Mouse (Mus musculus): ENCODE data around the gene Sh2d3c.

DNA sequence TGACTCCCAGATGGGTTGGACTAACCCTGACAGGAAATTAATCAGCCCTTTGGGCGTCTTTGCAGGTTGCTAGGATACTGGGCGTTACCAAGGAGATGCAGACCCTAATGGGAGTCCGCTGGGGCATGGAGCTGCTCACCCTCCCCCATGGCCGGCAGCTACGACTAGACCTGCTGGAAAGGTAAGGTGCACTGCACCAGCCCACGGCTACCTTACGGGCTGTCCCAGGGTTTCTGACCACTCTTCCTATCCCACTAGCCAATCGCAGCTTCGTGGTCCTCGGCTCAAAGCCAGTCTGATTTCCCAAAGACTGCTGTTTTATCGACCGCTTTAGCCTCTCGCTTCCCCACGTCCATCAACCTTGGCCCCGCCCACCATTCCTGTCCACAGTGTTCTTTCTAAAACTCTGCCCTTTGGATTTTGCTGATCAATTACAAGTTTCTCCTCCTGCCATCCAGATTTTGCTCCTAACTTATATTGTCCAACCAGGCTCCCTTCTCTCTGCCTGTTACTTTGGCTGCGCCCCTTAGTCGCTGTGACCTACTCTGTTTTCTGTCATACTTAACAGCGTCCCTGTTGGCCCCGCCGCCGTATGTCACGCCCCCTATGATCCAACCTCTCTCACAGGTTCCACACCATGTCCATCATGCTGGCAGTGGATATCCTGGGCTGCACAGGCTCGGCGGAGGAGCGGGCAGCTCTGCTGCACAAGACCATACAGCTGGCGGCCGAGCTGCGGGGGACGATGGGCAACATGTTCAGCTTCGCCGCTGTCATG lies 30.2 kb downstream of the Sh2d3c start:
- TF ChIP-seq CTCF (IDR thresholded peaks at IDR 0.05; ENCODE audit: low read depth) (no peak), EP300 (IDR thresholded peaks at IDR 0.05; ENCODE audit: low read depth) (no peak)
